In genomic region chr7:127512231-127513015, GRCm38 (mm10) we compare ENCODE assay signal across 8 mouse cellular contexts. TPM values are rescaled to one million over a fixed set of nuclear protein-coding genes. Genes with fewer than 3 reads are reported as not detected.
DNase-seq lines count a peak whose midpoint lies in the region; ATAC-seq and TF ChIP-seq lines count a peak whose summit lies in the region.

No protein-coding gene starts in this region.

- peaks cover 40% of the 10 kb centered on the region for H3K36me3 ChIP-seq in erythroblast, embryonic 14.5 days (ENCODE audit: control insufficient read depth)
- H3K36me3 ChIP-seq in heart, embryonic 12.5 days: peaks cover 29% of the 10 kb centered on the region
- H3K36me3 ChIP-seq in kidney, postnatal 0 days (ENCODE audit: insufficient read depth, low read length): peaks cover 11% of the 10 kb centered on the region; the same call in 1 of the 2 replicates
- peaks cover 22% of the 10 kb centered on the region for H3K36me3 ChIP-seq in liver, adult 2 months (ENCODE audit: control insufficient read depth, insufficient read depth, low read length)

- peak overlapping the region; percentile 100 for H3K4me3 ChIP-seq in erythroblast, embryonic 14.5 days (replicated peaks)
- peak overlapping the region; percentile 84 for H3K4me3 ChIP-seq in heart, embryonic 12.5 days
- peak overlapping the region; percentile 83 for H3K4me3 ChIP-seq in kidney, postnatal 0 days (replicated peaks; ENCODE audit: low read depth, low read length)
- H3K4me3 ChIP-seq in liver, adult 2 months (ENCODE audit: insufficient read depth, low read depth, low read length): peak overlapping the region; percentile 89

- H3K9me3 ChIP-seq in erythroblast, embryonic 14.5 days (ENCODE audit: control insufficient read depth, low read length): no peaks in the 10 kb centered on the region
- no peaks in the 10 kb centered on the region; the same call in 1 of the 2 replicates for H3K9me3 ChIP-seq in heart, embryonic 12.5 days (replicated peaks)
- no peaks in the 10 kb centered on the region for H3K9me3 ChIP-seq in kidney, postnatal 0 days (replicated peaks; ENCODE audit: low read length)

- no peaks in the 10 kb centered on the region for H3K27me3 ChIP-seq in erythroblast, embryonic 14.5 days (ENCODE audit: control insufficient read depth)
- no peaks in the 10 kb centered on the region for H3K27me3 ChIP-seq in heart, embryonic 12.5 days (replicated peaks)
- H3K27me3 ChIP-seq in kidney, postnatal 0 days (ENCODE audit: insufficient read depth, low read length): no peaks in the 10 kb centered on the region
- H3K27me3 ChIP-seq in liver, adult 2 months (ENCODE audit: control insufficient read depth, insufficient read depth, low read length): no peaks in the 10 kb centered on the region

- under 1% methylated on average over 64 of the region's 93 CpGs for WGBS in heart, embryonic 12.5 days
- WGBS in kidney, postnatal 0 days: under 1% methylated on average over 75 of the region's 93 CpGs
- under 1% methylated on average over 84 of the region's 93 CpGs for WGBS in liver, adult 2 months

- peaks cover 14% of the 10 kb centered on the region; the same call in 1 of the 2 replicates for H3K79me2 ChIP-seq in liver, adult 2 months (ENCODE audit: control insufficient read depth, insufficient read depth, low read length)

- H3K9ac ChIP-seq in heart, embryonic 12.5 days: peak overlapping the region; percentile 89
- peak overlapping the region; percentile 96 for H3K9ac ChIP-seq in kidney, postnatal 0 days (ENCODE audit: low read depth, low read length)
- peak overlapping the region; percentile 94 for H3K9ac ChIP-seq in liver, adult 2 months (ENCODE audit: low read depth, low read length)

- peak; percentile 97 for DNase-seq in CD4-positive, CD25-positive, alpha-beta regulatory T cell, adult 2 months (ENCODE audit: low read depth, low spot score)
- peak; percentile 83 for DNase-seq in brain, embryonic 18.5 days (ENCODE audit: low read depth, low spot score)
- peak; percentile 95 for DNase-seq in kidney, postnatal 0 days (ENCODE audit: low spot score)
- peak; percentile 70 for DNase-seq in liver, adult 2 months (ENCODE audit: extremely low read depth, low read depth, low spot score)
- peak; percentile 92 to 94 for DNase-seq in spleen, postnatal 36 days (ENCODE audit: low spot score in 2 of 2)

- H3K4me1 ChIP-seq in erythroblast, embryonic 14.5 days (ENCODE audit: control insufficient read depth): peaks cover 43% of the 10 kb centered on the region
- H3K4me1 ChIP-seq in heart, embryonic 12.5 days (replicated peaks): peaks cover 17% of the 10 kb centered on the region
- H3K4me1 ChIP-seq in kidney, postnatal 0 days (replicated peaks; ENCODE audit: insufficient read depth, low read length): 0 out of 2 replicates have a peak, but pooled peaks cover 5% of the 10 kb centered on the region
- peaks cover 8% of the 10 kb centered on the region for H3K4me1 ChIP-seq in liver, adult 2 months (ENCODE audit: control insufficient read depth, insufficient read depth, low read length)

- TF ChIP-seq POLR2A in liver, adult 2 months (IDR thresholded peaks at IDR 0.05; ENCODE audit: extremely low read depth, insufficient read depth, low read length): 0 out of 2 replicates have a peak, but pooled peaks have one; percentile 6

- no peak for TF ChIP-seq CTCF in kidney, postnatal 0 days (IDR thresholded peaks at IDR 0.05; ENCODE audit: low read depth)
- no peak for TF ChIP-seq CTCF in liver, adult 2 months (IDR thresholded peaks at IDR 0.05; ENCODE audit: low read depth, low read length)

- H3K27ac ChIP-seq in heart, embryonic 12.5 days (ENCODE audit: poor library complexity, severe bottlenecking): peak overlapping the region; percentile 98
- peak overlapping the region; percentile 99 for H3K27ac ChIP-seq in kidney, postnatal 0 days
- peak overlapping the region; percentile 98 for H3K27ac ChIP-seq in liver, adult 2 months (replicated peaks; ENCODE audit: insufficient read depth, low read depth, low read length)

- peak overlapping the region; percentile 64 for H3K4me2 ChIP-seq in heart, embryonic 12.5 days
- H3K4me2 ChIP-seq in kidney, postnatal 0 days (ENCODE audit: low read length): peak overlapping the region; percentile 63

- ATAC-seq in heart, embryonic 12.5 days (ENCODE audit: insufficient number of reproducible peaks, low FRiP score): peak; percentile 91
- ATAC-seq in kidney, postnatal 0 days (replicated peaks; ENCODE audit: low FRiP score, low read depth): peak; percentile 80
- peak; percentile 73 for ATAC-seq in monocyte, adult 5-6 weeks (replicated peaks; ENCODE audit: insufficient number of reproducible peaks, low FRiP score, low TSS enrichment, poor library complexity, severe bottlenecking)

RNA-seq across cellular contexts. Expression of gene Srcap, which starts 0.6 kb away (rescaled TPM):
- 1.0 and 1.5 TPM in 2 replicates for polyA plus RNA-seq in erythroblast, embryonic 14.5 days (2012)
- polyA plus RNA-seq in heart, embryonic 12.5 days (2016; fragmentation: Nextera tagmentation; extraction: Ambion mirVana): 51.8 and 54.3 TPM in 2 replicates
- polyA plus RNA-seq in kidney, postnatal 0 days (2015; fragmentation: Nextera tagmentation; extraction: Ambion mirVana): 19.2 and 24.1 TPM in 2 replicates
- 10.9 and 13.8 TPM in 2 replicates for total RNA-seq in liver, adult 2 months (2014; rRNA removed)
- polyA plus RNA-seq in liver, adult 2 months (2012; rRNA removed): 8.9 and 9.6 TPM in 2 replicates
- 12.3 to 47.6 TPM (median 26.1 TPM) in 3 replicates for total RNA-seq in monocyte, adult 5-6 weeks (2017)

RNA-seq across cellular contexts. Expression of gene Gm42715, which starts 7.0 kb away (rescaled TPM):
- 7.0 and 7.8 TPM in 2 replicates for polyA plus RNA-seq in erythroblast, embryonic 14.5 days (2012)
- polyA plus RNA-seq in heart, embryonic 12.5 days (2016; fragmentation: Nextera tagmentation; extraction: Ambion mirVana): 8.5 and 9.1 TPM in 2 replicates
- polyA plus RNA-seq in kidney, postnatal 0 days (2015; fragmentation: Nextera tagmentation; extraction: Ambion mirVana): 10.9 and 11.4 TPM in 2 replicates
- 4.6 and 7.7 TPM in 2 replicates for total RNA-seq in liver, adult 2 months (2014; rRNA removed)
- 5.9 and 7.5 TPM in 2 replicates for polyA plus RNA-seq in liver, adult 2 months (2012; rRNA removed)
- total RNA-seq in monocyte, adult 5-6 weeks (2017): 2.3 to 18.1 TPM (median 5.0 TPM) in 3 replicates

RNA-seq across cellular contexts. Expression of gene Fbrs, which starts 33.4 kb away (rescaled TPM):
- polyA plus RNA-seq in erythroblast, embryonic 14.5 days (2012): 36.3 and 37.8 TPM in 2 replicates
- 8.4 and 9.9 TPM in 2 replicates for polyA plus RNA-seq in heart, embryonic 12.5 days (2016; fragmentation: Nextera tagmentation; extraction: Ambion mirVana)
- 8.7 and 8.8 TPM in 2 replicates for polyA plus RNA-seq in kidney, postnatal 0 days (2015; fragmentation: Nextera tagmentation; extraction: Ambion mirVana)
- 3.6 and 6.4 TPM in 2 replicates for total RNA-seq in liver, adult 2 months (2014; rRNA removed)
- polyA plus RNA-seq in liver, adult 2 months (2012; rRNA removed): 9.5 and 11.8 TPM in 2 replicates
- total RNA-seq in monocyte, adult 5-6 weeks (2017): 27.9 to 55.8 TPM (median 33.5 TPM) in 3 replicates

RNA-seq across cellular contexts. Expression of gene Tmem265, which starts 48.8 kb away (rescaled TPM):
- 0.61 and 0.75 TPM in 2 replicates for polyA plus RNA-seq in erythroblast, embryonic 14.5 days (2012)
- 1.4 and 3.1 TPM in 2 replicates for polyA plus RNA-seq in heart, embryonic 12.5 days (2016; fragmentation: Nextera tagmentation; extraction: Ambion mirVana)
- polyA plus RNA-seq in kidney, postnatal 0 days (2015; fragmentation: Nextera tagmentation; extraction: Ambion mirVana): 4.9 and 6.8 TPM in 2 replicates
- 2.7 and 2.8 TPM in 2 replicates for total RNA-seq in liver, adult 2 months (2014; rRNA removed)
- 0.20 TPM in 1 of 2 replicates, not detected in the other for polyA plus RNA-seq in liver, adult 2 months (2012; rRNA removed)
- 4.3 to 14.7 TPM (median 5.7 TPM) in 3 replicates for total RNA-seq in monocyte, adult 5-6 weeks (2017)

RNA-seq across cellular contexts. Expression of gene Prr14, which starts 53.0 kb away (rescaled TPM):
- polyA plus RNA-seq in erythroblast, embryonic 14.5 days (2012): 11.7 and 14.3 TPM in 2 replicates
- 33.8 and 35.2 TPM in 2 replicates for polyA plus RNA-seq in heart, embryonic 12.5 days (2016; fragmentation: Nextera tagmentation; extraction: Ambion mirVana)
- 37.1 and 37.5 TPM in 2 replicates for polyA plus RNA-seq in kidney, postnatal 0 days (2015; fragmentation: Nextera tagmentation; extraction: Ambion mirVana)
- total RNA-seq in liver, adult 2 months (2014; rRNA removed): 8.3 and 9.5 TPM in 2 replicates
- polyA plus RNA-seq in liver, adult 2 months (2012; rRNA removed): 41.5 and 44.6 TPM in 2 replicates
- total RNA-seq in monocyte, adult 5-6 weeks (2017): 63.5 to 76.8 TPM (median 69.4 TPM) in 3 replicates

Comparison
In these comparisons a context has a peak if more than half of its experiments do, and no peak if none do; other contexts are left out.
1. Peak in every context shown above with its lines: DNase-seq, ATAC-seq, H3K4me3 ChIP-seq and H3K27ac ChIP-seq.